Mouse (Mus musculus): ENCODE measurements around the gene Prm2. TPM values are rescaled to one million over a fixed set of nuclear protein-coding genes. Genes with fewer than 3 reads are reported as not detected.

Prm2 gene
- total RNA-seq (2021): not detected

GRCm38 (mm10) chr16:10796034-10796433, at the start of gene Prm2:
Prm2 (minus strand) TSS chr16:10796134.
- DNase-seq: no peak
- intact Hi-C loops (cut with DNase I): no loop called here

GRCm38 (mm10) chr16:10844319-10844670, 48.4 kb upstream of the Prm2 start:
- no peak for DNase-seq
- intact Hi-C loops (cut with DNase I): loop anchor here (10.0 kb wide), 2 partner anchors 179 to 569 kb away; no protein-coding TSS in a partner anchor

- intact Hi-C loops (cut with DNase I): loop anchor here (10.0 kb wide), 2 partner anchors 179 to 569 kb away; no protein-coding TSS in a partner anchor
Observed at GRCm38 (mm10) chr16:10843486-10844318, 47.8 kb upstream of the Prm2 start.

GRCm38 (mm10) chr16:10842282-10842855, 46.4 kb upstream of the Prm2 start:
- intact Hi-C loops (cut with DNase I): loop anchor here (10.0 kb wide), 2 partner anchors 178 to 568 kb away; no protein-coding TSS in a partner anchor
- DNase-seq: no peak

More at GRCm38 (mm10) chr16:10843486-10844318, 47.8 kb upstream of the Prm2 start:
- DNase-seq: peak; percentile 69 to 72

- intact Hi-C loops (cut with DNase I): loop anchor here (10.0 kb wide), 2 partner anchors 175 to 565 kb away; no protein-coding TSS in a partner anchor
- no peak for DNase-seq
Observed at GRCm38 (mm10) chr16:10840018-10840417, 44.1 kb upstream of the Prm2 start.

GRCm38 (mm10) chr16:10838487-10839245, 42.7 kb upstream of the Prm2 start:
- intact Hi-C loops (cut with DNase I): no loop called here
- DNase-seq: peak in 1 of 2 experiments; percentile 49

- intact Hi-C loops (cut with DNase I): no loop called here
- DNase-seq: no peak
Observed at GRCm38 (mm10) chr16:10837903-10838302, 42.0 kb upstream of the Prm2 start.

- no peak for DNase-seq
- intact Hi-C loops (cut with DNase I): no loop called here
Observed at GRCm38 (mm10) chr16:10837250-10837649, 41.3 kb upstream of the Prm2 start.

GRCm38 (mm10) chr16:10836388-10836787, 40.5 kb upstream of the Prm2 start:
- intact Hi-C loops (cut with DNase I): no loop called here

GRCm38 (mm10) chr16:10834911-10835587, 39.1 kb upstream of the Prm2 start, which contains the start of gene Rmi2:
Rmi2 (plus strand) TSS chr16:10835059.
- DNase-seq: peak; percentile 90 to 91
- intact Hi-C loops (cut with DNase I): no loop called here

More at GRCm38 (mm10) chr16:10836388-10836787, 40.5 kb upstream of the Prm2 start:
- no peak for DNase-seq

GRCm38 (mm10) chr16:10834542-10834910, 38.6 kb upstream of the Prm2 start:
- intact Hi-C loops (cut with DNase I): no loop called here
- no peak for DNase-seq

GRCm38 (mm10) chr16:10828461-10828805, 32.5 kb upstream of the Prm2 start:
- intact Hi-C loops (cut with DNase I): no loop called here

GRCm38 (mm10) chr16:10827766-10828460, 32.0 kb upstream of the Prm2 start:
- no peak for DNase-seq
- intact Hi-C loops (cut with DNase I): no loop called here

More at GRCm38 (mm10) chr16:10828461-10828805, 32.5 kb upstream of the Prm2 start:
- no peak for DNase-seq

GRCm38 (mm10) chr16:10827269-10827668, 31.3 kb upstream of the Prm2 start:
- DNase-seq: no peak
- intact Hi-C loops (cut with DNase I): no loop called here

- intact Hi-C loops (cut with DNase I): no loop called here
- DNase-seq: no peak
Observed at GRCm38 (mm10) chr16:10825840-10826239, 29.9 kb upstream of the Prm2 start.

- no peak for DNase-seq
- intact Hi-C loops (cut with DNase I): no loop called here
Observed at GRCm38 (mm10) chr16:10824536-10824935, 28.6 kb upstream of the Prm2 start.

- intact Hi-C loops (cut with DNase I): no loop called here
- no peak for DNase-seq
Observed at GRCm38 (mm10) chr16:10821387-10821786, 25.5 kb upstream of the Prm2 start.

GRCm38 (mm10) chr16:10819966-10820365, 24.0 kb upstream of the Prm2 start:
- intact Hi-C loops (cut with DNase I): no loop called here
- DNase-seq: peak in 1 of 2 experiments; percentile 40

GRCm38 (mm10) chr16:10818579-10819135, 22.7 kb upstream of the Prm2 start:
- intact Hi-C loops (cut with DNase I): no loop called here
- DNase-seq: no peak

GRCm38 (mm10) chr16:10814864-10815263, 18.9 kb upstream of the Prm2 start:
- no peak for DNase-seq
- intact Hi-C loops (cut with DNase I): no loop called here
